Mouse (Mus musculus): ENCODE results near the gene Gpx4.
"Not testable (repeated sequence)": the region's sequence is repeated elsewhere in the genome, so short reads cannot be mapped to it uniquely, and the experiment has no call there.

Gpx4 gene

GRCm38 (mm10) chr10:80023758-80024157 is 23.2 kb upstream of the Gpx4 start:
- no peak for DNase-seq (ENCODE audit: low read depth, low spot score)

- no peak for DNase-seq (ENCODE audit: low read depth, low spot score)
Measured at GRCm38 (mm10) chr10:80024229-80025043, 22.5 kb upstream of the Gpx4 start.

- DNase-seq (ENCODE audit: low read depth, low spot score), result no peak
Measured at GRCm38 (mm10) chr10:80025044-80025347, 22.0 kb upstream of the Gpx4 start.

- DNase-seq (ENCODE audit: low read depth, low spot score), result no peak
Measured at GRCm38 (mm10) chr10:80025463-80025862, 21.5 kb upstream of the Gpx4 start.

- peak; percentile 38 for DNase-seq (ENCODE audit: low read depth, low spot score)
Measured at GRCm38 (mm10) chr10:80025889-80026288, 21.1 kb upstream of the Gpx4 start.

- DNase-seq (ENCODE audit: low read depth, low spot score), result no peak
Measured at GRCm38 (mm10) chr10:80027681-80028520, 19.1 kb upstream of the Gpx4 start.

- DNase-seq (ENCODE audit: low read depth, low spot score), result no peak
Measured at GRCm38 (mm10) chr10:80028521-80028846, 18.5 kb upstream of the Gpx4 start.

GRCm38 (mm10) chr10:80030191-80030590 is 16.8 kb upstream of the Gpx4 start:
- no peak for DNase-seq (ENCODE audit: low read depth, low spot score)

- no peak for DNase-seq (ENCODE audit: low read depth, low spot score)
Measured at GRCm38 (mm10) chr10:80030736-80031135, 16.2 kb upstream of the Gpx4 start.

GRCm38 (mm10) chr10:80032799-80033480 is 14.0 kb upstream of the Gpx4 start:
- DNase-seq (ENCODE audit: low read depth, low spot score), result no peak

GRCm38 (mm10) chr10:80033511-80034391 is 13.2 kb upstream of the Gpx4 start:
- peak; percentile 37 for DNase-seq (ENCODE audit: low read depth, low spot score)

GRCm38 (mm10) chr10:80035148-80035547 is 11.8 kb upstream of the Gpx4 start:
- DNase-seq (ENCODE audit: low read depth, low spot score), result no peak

GRCm38 (mm10) chr10:80035686-80036085 is 11.3 kb upstream of the Gpx4 start:
- DNase-seq (ENCODE audit: low read depth, low spot score), result no peak

- DNase-seq (ENCODE audit: low read depth, low spot score), result no peak
Measured at GRCm38 (mm10) chr10:80036832-80037231, 10.1 kb upstream of the Gpx4 start.

- peak; percentile 98 for DNase-seq (ENCODE audit: low read depth, low spot score)
Measured at GRCm38 (mm10) chr10:80039559-80039979, 7.4 kb upstream of the Gpx4 start, which contains the start of gene Polr2e. Gene Polr2e (minus strand): TSS chr10:80039795.

- not testable (repeated sequence) for DNase-seq (ENCODE audit: low read depth, low spot score)
Measured at GRCm38 (mm10) chr10:80041409-80042060, 5.4 kb upstream of the Gpx4 start.

- peak; percentile 36 for DNase-seq (ENCODE audit: low read depth, low spot score)
Measured at GRCm38 (mm10) chr10:80044087-80044486, 2.9 kb upstream of the Gpx4 start.

GRCm38 (mm10) chr10:80045364-80045763 is 1.6 kb upstream of the Gpx4 start:
- not testable (repeated sequence) for DNase-seq (ENCODE audit: low read depth, low spot score)

- DNase-seq (ENCODE audit: low read depth, low spot score), result no peak
Measured at GRCm38 (mm10) chr10:80045766-80046165, 1.2 kb upstream of the Gpx4 start.

GRCm38 (mm10) chr10:80048396-80048795 is 1.4 kb downstream of the Gpx4 start:
- DNase-seq (ENCODE audit: low read depth, low spot score), result peak; percentile 58

- DNase-seq (ENCODE audit: low read depth, low spot score), result no peak
Measured at GRCm38 (mm10) chr10:80048834-80049233, 1.9 kb downstream of the Gpx4 start.

Measured in mesoderm, embryonic 11.5 days (tissue).